Mouse (Mus musculus) heart, embryonic 16.5 days (tissue): Measurements from ENCODE around the gene Slc39a1. TPM values are rescaled to one million over a fixed set of nuclear protein-coding genes. Genes with fewer than 3 reads are reported as not detected.

ENCODE experiments used
- ATAC-seq: fragments of 200-750 bp; cut with Nextera tagmentation; replicated peaks from 2 replicates; pipeline ENCODE4 v1.8.0; 2017; ENCODE audit warnings: moderate number of reproducible peaks; ENCODE audit not compliant: insufficient read depth, low FRiP score; ENCODE audit errors: extremely low read depth
- H3K27ac ChIP-seq: fragments of 300-500 bp; sonication (generic); 2 replicates; pipeline ENCODE4 v1.5.1; 2014; ENCODE audit warnings: mild to moderate bottlenecking, low read length, control low read depth, moderate library complexity
- H3K27me3 ChIP-seq: fragments of 300-500 bp; sonication (generic); 2 replicates; pipeline ENCODE4 v1.6.1; 2014; ENCODE audit warnings: low read length, mixed read lengths; ENCODE audit not compliant: control insufficient read depth, insufficient read depth
- H3K36me3 ChIP-seq: fragments of 300-500 bp; sonication (generic); 2 replicates; pipeline ENCODE4 v1.6.1; 2014; ENCODE audit not compliant: control insufficient read depth, insufficient read depth
- H3K4me1 ChIP-seq: fragments of 300-500 bp; sonication (generic); 2 replicates; pipeline ENCODE4 v1.6.1; 2014; ENCODE audit warnings: low read length, mixed read lengths; ENCODE audit not compliant: control insufficient read depth, insufficient read depth
- H3K4me2 ChIP-seq: fragments of 300-500 bp; sonication (generic); 2 replicates; pipeline ENCODE4 v1.6.1; 2014; ENCODE audit warnings: low read depth, mild to moderate bottlenecking, control low read depth, low read length
- H3K4me3 ChIP-seq: fragments of 300-500 bp; sonication (generic); 2 replicates; pipeline ENCODE4 v1.5.1; 2014; ENCODE audit warnings: mild to moderate bottlenecking, control low read depth, low read length
- H3K9ac ChIP-seq: fragments of 300-500 bp; sonication (generic); 2 replicates; pipeline ENCODE4 v1.6.1; 2014; ENCODE audit warnings: low read length, control low read depth
- H3K9me3 ChIP-seq: fragments of 300-500 bp; sonication (generic); replicated peaks from 2 replicates; pipeline ENCODE4 v1.6.1; 2016; ENCODE audit warnings: low read length; ENCODE audit not compliant: control insufficient read depth
- WGBS: fragments of 180-500 bp; shearing (Covaris S2); extraction: QIAGEN DNeasy Blood & Tissue Kit; methylation state at CpG from one replicate; pipeline ENCODE4 v1.1.7; 2014; 5-methylcytosine and 5-hydroxymethylcytosine counted together
- polyA plus RNA-seq: library from polyadenylated mRNA; unstranded; fragments of >200 nt; fragmentation: Nextera tagmentation; extraction: Ambion mirVana; gene quantifications from 2 replicates; pipeline ENCODE4 v1.2.1, GENCODE M21; 2015

The Slc39a1 gene
- polyA plus RNA-seq, 1 experiment from 2014 or later = 61.5 TPM

DNA sequence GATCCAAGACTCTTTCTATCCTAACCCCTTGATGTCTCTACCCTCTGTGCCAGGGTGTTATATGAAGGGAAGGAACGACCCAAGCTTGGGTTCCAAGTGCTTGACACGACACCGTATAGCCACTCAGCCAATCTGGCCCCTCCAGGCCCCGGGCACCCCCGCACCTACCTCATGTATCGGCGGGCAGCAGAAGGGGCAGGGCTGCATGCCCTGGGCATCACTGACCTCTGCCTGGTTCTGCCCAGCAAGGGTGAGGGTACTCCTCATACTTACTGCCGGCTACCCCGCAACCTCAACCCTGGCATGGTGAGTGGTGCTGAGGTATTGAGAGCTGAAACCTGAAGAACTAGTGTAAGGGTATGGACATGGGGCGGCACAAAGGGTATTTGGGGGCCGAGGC is 20.2 kb downstream of the Slc39a1 start:
- WGBS = 93% methylated on average over 11 of the region's 11 CpGs
- H3K36me3 ChIP-seq = peaks cover 25% of the 10 kb centered on the region
- no peak for ATAC-seq
- H3K4me3 ChIP-seq = no peak overlapping the region
- no peaks in the 10 kb centered on the region for H3K27me3 ChIP-seq
- no peaks in the 10 kb centered on the region for H3K9me3 ChIP-seq
- H3K4me1 ChIP-seq = peaks cover 16% of the 10 kb centered on the region
- no peak overlapping the region for H3K9ac ChIP-seq
- H3K4me2 ChIP-seq = no peak overlapping the region
- no peak overlapping the region for H3K27ac ChIP-seq

DNA sequence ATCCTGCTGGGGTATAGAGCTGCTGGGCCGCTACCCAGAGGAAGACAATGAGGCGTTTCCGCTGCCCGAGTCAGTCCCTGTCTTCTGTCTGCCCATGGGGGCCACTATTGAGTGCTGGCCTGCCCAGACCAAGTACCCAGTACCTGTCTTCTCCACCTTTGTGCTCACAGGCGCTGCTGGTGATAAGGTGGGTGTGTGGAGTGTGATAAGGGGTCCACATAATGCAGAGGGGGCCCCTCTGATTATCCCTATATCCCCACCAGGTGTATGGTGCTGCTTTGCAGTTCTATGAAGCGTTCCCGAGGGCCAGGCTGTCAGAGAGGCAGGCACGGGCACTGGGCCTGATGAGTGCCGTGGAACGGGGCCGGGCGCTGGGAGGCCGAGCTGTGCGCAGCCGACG is 21.0 kb downstream of the Slc39a1 start:
- H3K36me3 ChIP-seq = peaks cover 22% of the 10 kb centered on the region
- 88% methylated on average over 16 of the region's 16 CpGs for WGBS

DNA sequence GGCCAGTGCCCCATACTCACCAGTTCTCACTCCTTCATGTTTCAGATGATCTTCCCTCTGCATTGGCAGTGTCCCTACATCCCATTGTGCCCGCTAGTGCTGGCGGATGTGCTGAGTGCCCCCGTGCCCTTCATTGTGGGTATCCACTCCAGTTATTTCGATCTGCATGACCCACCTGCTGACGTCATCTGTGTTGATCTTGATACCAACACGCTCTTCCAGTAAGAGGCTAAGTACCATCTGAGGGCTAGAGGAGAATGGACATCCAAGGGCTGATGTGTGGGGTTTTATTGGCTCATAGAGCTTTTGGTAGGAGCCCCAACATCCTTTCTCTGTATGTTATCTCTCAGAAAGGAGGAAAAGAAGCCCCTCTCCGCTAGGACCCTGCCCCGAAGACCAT is 22.8 kb downstream of the Slc39a1 start:
- Histone ChIP-seq H3K9ac (no peak overlapping the region), H3K36me3 (peaks cover 26% of the 10 kb centered on the region), H3K4me3 (no peak overlapping the region), H3K27ac (no peak overlapping the region), H3K4me1 (peaks cover 10% of the 10 kb centered on the region), H3K4me2 (no peak overlapping the region), H3K27me3 (no peaks in the 10 kb centered on the region), H3K9me3 (no peaks in the 10 kb centered on the region)
- no peak for ATAC-seq
- WGBS = 93% methylated on average over 8 of the region's 8 CpGs

More for the DNA sequence above, 21.0 kb downstream of the Slc39a1 start:
- Histone ChIP-seq H3K9me3 (no peaks in the 10 kb centered on the region), H3K9ac (no peak overlapping the region), H3K27ac (no peak overlapping the region), H3K4me1 (peaks cover 16% of the 10 kb centered on the region), H3K27me3 (no peaks in the 10 kb centered on the region), H3K4me2 (no peak overlapping the region), H3K4me3 (no peak overlapping the region)
- ATAC-seq = no peak

GRCm38 (mm10) chr3:90272170-90272569 is 24.2 kb downstream of the Slc39a1 start:
- no peaks in the 10 kb centered on the region for H3K9me3 ChIP-seq
- H3K27me3 ChIP-seq = no peaks in the 10 kb centered on the region
- peaks cover 3% of the 10 kb centered on the region for H3K4me1 ChIP-seq
- no peak overlapping the region for H3K27ac ChIP-seq
- H3K9ac ChIP-seq = no peak overlapping the region
- 64% methylated on average over 9 of the region's 9 CpGs for WGBS
- ATAC-seq = no peak
- H3K36me3 ChIP-seq = peaks cover 36% of the 10 kb centered on the region
- H3K4me2 ChIP-seq = no peak overlapping the region
- H3K4me3 ChIP-seq = no peak overlapping the region

GRCm38 (mm10) chr3:90273855-90274254 is 25.9 kb downstream of the Slc39a1 start:
- no peak overlapping the region for H3K4me3 ChIP-seq
- no peak for ATAC-seq
- WGBS = 89% methylated on average over 22 of the region's 22 CpGs
- H3K4me2 ChIP-seq = no peak overlapping the region
- no peaks in the 10 kb centered on the region for H3K9me3 ChIP-seq
- H3K36me3 ChIP-seq = peaks cover 46% of the 10 kb centered on the region
- H3K4me1 ChIP-seq = no peaks in the 10 kb centered on the region
- no peak overlapping the region for H3K9ac ChIP-seq
- no peaks in the 10 kb centered on the region for H3K27me3 ChIP-seq
- H3K27ac ChIP-seq = no peak overlapping the region

DNA sequence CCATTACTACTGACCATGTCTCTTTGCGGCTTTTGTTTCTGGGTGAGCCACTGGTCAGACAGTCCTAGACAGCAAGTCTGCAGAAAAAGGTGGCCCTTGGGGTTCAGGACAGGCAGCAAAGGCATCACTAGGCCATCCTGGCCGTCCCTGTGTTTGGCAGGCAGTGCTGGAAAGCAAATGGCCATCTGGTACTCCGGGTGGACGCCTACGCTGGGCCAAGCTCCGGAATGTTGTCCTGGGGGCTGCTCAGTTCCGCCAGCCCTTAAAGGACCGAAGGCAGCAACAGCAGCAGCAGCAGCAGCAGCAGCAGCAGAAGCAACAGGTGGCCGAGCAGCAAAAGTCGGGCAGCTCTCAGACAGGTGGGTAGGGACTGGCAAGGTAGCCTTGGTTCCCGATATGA is 27.3 kb downstream of the Slc39a1 start:
- Histone ChIP-seq H3K4me3 (no peak overlapping the region), H3K9me3 (no peaks in the 10 kb centered on the region), H3K27me3 (no peaks in the 10 kb centered on the region), H3K4me1 (no peaks in the 10 kb centered on the region), H3K4me2 (no peak overlapping the region), H3K9ac (no peak overlapping the region), H3K27ac (no peak overlapping the region), H3K36me3 (peaks cover 58% of the 10 kb centered on the region)
- no peak for ATAC-seq
- 90% methylated on average over 11 of the region's 11 CpGs for WGBS

DNA sequence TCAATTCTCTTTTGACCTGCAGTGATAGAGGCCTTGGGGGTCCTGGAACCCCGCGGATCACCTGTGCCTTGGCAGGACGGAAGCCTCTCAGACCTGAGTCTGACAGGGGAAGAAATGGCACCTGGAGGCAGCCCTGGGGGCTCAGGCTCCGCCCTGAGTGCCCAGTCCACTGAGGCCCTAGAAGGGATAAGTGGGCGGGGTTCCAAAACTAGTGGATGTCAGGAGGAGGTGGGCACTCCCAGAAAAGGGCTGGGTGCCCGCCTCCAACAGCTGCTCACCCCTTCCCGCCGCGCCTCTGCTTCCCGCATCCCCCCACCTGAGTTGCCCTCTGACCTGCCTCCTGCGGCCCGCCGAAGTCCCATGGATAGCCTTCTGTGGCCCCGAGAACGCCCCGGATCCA is 28.9 kb downstream of the Slc39a1 start:
- no peak overlapping the region for H3K4me2 ChIP-seq
- no peak overlapping the region for H3K27ac ChIP-seq
- no peaks in the 10 kb centered on the region for H3K4me1 ChIP-seq
- H3K4me3 ChIP-seq = no peak overlapping the region
- peaks cover 57% of the 10 kb centered on the region for H3K36me3 ChIP-seq
- H3K9ac ChIP-seq = no peak overlapping the region
- no peak for ATAC-seq
- no peaks in the 10 kb centered on the region for H3K27me3 ChIP-seq
- H3K9me3 ChIP-seq = no peaks in the 10 kb centered on the region
- WGBS = 53% methylated on average over 16 of the region's 16 CpGs

DNA sequence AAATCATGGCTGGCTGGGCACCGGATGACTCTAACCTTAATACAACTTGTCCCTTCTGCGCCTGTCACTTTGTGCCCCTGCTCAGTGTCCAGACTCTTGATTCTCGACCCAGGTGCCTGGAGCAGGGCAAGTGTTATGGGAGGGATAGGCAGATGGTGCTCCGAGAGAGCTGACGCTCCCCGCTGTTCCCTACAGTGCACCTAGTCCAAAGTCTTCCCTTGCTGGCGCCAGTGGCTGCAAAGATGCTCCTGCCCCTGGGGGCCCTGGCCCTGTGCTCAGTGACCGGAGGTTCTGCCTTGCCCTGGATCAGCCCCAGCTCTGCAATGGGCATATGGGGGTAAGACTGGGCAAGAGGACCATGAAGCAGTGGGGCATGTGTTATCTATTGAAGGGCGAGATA is 29.8 kb downstream of the Slc39a1 start:
- Histone ChIP-seq H3K27me3 (no peaks in the 10 kb centered on the region), H3K36me3 (peaks cover 49% of the 10 kb centered on the region), H3K4me2 (no peak overlapping the region), H3K9me3 (no peaks in the 10 kb centered on the region), H3K4me3 (no peak overlapping the region), H3K9ac (no peak overlapping the region), H3K27ac (no peak overlapping the region), H3K4me1 (no peaks in the 10 kb centered on the region)
- WGBS = 90% methylated on average over 9 of the region's 9 CpGs
- no peak for ATAC-seq

DNA sequence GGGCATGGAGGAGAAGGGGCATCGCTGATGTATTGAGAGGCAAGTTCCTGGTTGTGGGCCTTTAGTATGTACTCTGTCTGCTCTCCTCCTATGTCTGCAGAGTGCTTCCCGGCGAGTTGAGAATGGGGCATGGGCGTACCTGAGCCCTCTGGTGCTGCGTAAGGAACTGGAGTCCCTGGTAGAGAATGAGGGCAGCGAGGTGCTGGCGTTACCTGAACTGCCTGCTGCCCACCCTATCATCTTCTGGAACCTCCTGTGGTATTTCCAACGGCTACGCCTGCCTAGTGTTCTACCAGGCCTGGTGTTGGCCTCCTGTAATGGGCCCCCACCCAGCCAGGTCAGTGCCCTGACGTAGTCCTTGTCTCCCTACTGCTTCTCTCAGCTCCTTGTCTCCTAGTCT is 30.2 kb downstream of the Slc39a1 start:
- Histone ChIP-seq H3K36me3 (peaks cover 45% of the 10 kb centered on the region), H3K4me2 (no peak overlapping the region), H3K27me3 (no peaks in the 10 kb centered on the region), H3K9ac (no peak overlapping the region), H3K9me3 (no peaks in the 10 kb centered on the region), H3K4me1 (no peaks in the 10 kb centered on the region), H3K27ac (no peak overlapping the region), H3K4me3 (no peak overlapping the region)
- no peak for ATAC-seq
- WGBS = 91% methylated on average over 10 of the region's 10 CpGs

GRCm38 (mm10) chr3:90279216-90279615 is 31.2 kb downstream of the Slc39a1 start:
- H3K9me3 ChIP-seq = no peaks in the 10 kb centered on the region
- no peaks in the 10 kb centered on the region for H3K4me1 ChIP-seq
- no peak overlapping the region for H3K9ac ChIP-seq
- no peak overlapping the region for H3K4me3 ChIP-seq
- 89% methylated on average over 9 of the region's 9 CpGs for WGBS
- no peak for ATAC-seq
- no peak overlapping the region for H3K27ac ChIP-seq
- no peak overlapping the region for H3K4me2 ChIP-seq
- H3K36me3 ChIP-seq = peaks cover 43% of the 10 kb centered on the region
- no peaks in the 10 kb centered on the region for H3K27me3 ChIP-seq
